Mouse (Mus musculus) kidney, postnatal 10 days (tissue): ENCODE measurements around the gene Lpp.

ENCODE experiments used
- DNase-seq: peaks from one replicate; pipeline ENCODE4 v3.0.0; 2021; ENCODE audit warnings: mixed read lengths

Lpp gene

GRCm38 (mm10) chr16:24504838-24505605, 111.7 kb downstream of the Lpp start:
- no peak for DNase-seq

DNA sequence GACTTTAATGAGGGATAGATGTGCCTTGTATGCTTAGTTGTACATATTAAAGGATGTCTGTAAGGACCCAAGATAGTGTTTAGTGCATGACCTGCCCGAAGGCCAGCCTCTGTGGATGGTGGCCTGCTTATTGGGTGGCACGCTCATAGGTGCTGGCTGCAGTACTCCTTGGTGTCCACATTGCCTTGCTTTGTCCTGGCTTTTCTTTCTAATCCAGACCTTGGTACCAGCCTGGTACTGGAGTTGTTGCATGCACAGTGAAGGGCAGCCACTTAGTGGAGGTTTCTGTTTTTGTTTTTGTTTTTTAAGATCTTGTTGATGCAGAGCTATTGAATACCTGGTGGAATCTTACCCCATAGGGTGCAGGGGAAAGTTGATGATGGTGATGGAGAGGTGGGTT, 112.9 kb downstream of the Lpp start:
- DNase-seq: no peak

GRCm38 (mm10) chr16:24506740-24507139, 113.4 kb downstream of the Lpp start:
- no peak for DNase-seq

- DNase-seq: no peak
These were observed 114.7 kb downstream of the Lpp start for GRCm38 (mm10) chr16:24507927-24508540.

GRCm38 (mm10) chr16:24509100-24509812, 115.9 kb downstream of the Lpp start:
- no peak for DNase-seq

- no peak for DNase-seq
These were observed 116.5 kb downstream of the Lpp start for GRCm38 (mm10) chr16:24509813-24510166.

DNA sequence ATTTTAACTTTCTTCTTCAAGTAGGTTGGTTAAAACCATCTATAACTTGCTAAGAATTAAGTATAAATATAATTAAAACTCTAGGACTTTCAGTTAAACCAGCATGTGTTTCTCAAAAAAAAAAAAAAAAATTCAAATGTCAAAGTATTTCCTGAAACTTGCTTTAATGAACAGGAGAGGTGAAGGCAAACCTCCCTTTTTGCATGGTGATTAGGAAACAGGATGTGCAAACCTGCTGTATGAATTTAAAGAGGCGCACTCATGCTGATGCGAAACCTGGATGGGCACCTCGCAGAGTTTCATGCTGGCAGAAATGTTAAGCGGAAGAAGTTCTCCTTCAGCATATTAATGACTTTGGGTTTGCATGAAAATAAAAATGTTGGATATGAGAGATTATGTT, 119.9 kb downstream of the Lpp start:
- DNase-seq: no peak

DNA sequence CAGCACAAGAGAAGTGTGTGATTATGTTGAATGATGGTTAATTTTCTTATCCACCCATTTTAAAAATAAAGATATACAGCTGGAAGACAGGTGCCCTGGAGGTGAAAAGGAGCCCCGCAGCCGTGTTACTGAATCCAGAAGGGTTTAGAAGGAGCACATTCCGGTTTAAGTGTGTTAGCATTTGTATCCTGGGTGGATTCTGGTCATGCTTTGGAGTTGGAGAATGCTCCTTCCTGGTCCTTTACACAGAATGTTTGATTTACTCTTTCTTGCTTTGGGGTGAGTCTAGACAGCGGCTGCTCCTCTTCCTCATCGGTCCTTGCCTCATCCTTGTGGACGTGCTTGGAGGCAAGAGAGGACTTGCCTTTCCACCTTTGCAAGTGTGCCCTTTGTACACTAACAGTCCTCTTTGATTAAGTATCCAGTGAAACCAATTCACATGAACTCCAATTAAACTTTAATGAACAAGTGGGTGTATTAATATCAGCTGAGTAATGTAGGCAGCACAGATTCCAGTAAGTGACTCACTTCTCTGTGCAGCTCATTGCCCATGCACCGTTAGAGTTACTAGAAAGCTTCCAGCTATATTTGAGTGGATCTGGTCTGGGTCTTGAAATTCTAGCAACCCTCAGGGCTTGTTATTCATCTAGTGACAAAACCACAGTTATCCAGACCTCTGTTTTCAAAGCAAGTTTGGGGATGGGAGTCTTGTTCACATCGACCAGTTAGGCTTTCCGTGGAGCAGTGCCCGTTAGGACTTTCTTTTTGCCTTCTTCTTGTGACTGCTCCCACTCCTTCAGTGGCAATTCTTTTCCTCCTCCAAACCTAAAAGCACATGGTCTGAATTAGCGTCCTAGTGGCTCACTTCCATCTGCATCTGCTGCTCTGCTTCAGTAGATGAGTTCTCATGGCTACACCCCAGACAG, 121.8 kb downstream of the Lpp start:
- DNase-seq: no peak

- DNase-seq: no peak
These were observed 123.7 kb downstream of the Lpp start for GRCm38 (mm10) chr16:24516993-24517392.

GRCm38 (mm10) chr16:24517501-24518042, 124.3 kb downstream of the Lpp start:
- peak; percentile 25 for DNase-seq

DNA sequence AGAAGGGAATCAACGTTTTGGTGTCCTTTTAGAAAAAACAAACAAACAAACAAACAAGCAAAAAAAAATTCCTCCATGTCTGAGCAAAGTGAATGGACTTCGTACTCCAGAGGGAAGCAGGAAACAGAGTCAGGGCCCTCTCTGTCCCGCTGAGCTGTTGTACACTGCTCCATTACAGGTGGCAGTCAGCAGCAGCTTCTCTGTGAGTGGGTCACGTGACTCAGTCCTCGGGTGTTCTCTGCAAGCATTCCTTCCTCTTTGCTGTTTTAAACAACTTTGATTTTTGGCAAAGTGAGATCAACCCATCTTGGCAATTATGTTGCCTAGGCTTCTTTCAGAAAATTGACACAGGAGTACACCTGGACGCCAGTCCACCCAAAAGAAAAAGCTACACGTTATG, 125.5 kb downstream of the Lpp start:
- DNase-seq: no peak

GRCm38 (mm10) chr16:24527219-24527618, 133.9 kb downstream of the Lpp start:
- no peak for DNase-seq

GRCm38 (mm10) chr16:24531681-24532080, 138.4 kb downstream of the Lpp start:
- DNase-seq: no peak

DNA sequence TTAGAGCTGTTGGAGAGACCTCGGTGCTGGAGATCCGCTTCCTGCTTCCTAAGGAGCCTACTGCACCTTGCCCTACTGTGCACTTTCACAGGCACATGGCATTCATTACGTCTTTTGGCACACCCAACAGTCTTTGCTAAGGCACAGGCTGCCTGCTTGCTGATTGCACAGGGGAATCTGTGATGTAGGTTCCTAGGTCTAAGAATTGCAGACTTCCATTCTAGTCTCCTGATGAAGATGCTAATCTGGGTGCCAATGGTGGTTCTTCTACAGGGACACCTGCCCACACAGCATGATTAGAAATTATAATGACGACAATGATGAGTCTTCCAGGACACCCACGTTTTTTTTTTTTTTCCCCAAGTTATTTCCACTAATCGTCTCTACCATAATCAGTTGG, 141.9 kb downstream of the Lpp start:
- no peak for DNase-seq

DNA sequence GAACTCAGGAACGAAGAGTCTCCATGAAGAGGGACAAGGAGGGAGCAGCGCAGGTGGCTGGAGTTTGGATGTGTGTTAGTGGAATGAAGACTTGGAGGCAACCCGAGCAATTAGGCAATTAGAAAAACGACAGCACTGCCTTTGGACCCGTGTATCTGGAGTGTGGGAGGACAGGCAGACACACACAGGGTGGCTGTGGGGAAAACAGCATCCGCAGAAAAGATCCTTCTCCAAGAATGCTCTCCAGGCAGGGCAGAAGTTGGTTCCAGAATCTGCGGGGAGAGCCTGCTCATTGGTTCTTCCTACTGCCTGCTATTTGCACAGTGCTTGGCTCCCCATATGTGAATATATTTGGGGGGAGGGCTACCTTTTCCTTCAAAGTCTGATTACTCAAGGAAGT, 143.0 kb downstream of the Lpp start:
- DNase-seq: no peak

DNA sequence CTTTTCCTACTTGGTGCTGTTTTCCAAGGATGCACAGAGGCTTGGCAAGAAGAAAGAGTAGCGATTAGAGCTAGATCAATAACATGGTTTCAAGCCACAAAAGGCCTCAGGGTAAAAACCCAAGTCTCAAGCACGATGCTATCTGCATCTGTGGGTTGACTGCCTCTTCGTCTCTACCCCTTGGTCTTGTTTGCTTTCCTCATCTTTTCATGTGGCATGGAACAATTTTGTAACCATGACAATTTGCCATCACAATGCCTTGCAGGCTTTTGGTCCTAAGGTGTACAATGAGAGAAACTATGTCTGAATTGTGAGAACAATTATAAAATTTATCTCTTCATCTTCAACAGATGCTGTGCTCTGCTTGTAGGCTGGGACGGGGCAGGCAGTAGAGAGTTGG, 145.7 kb downstream of the Lpp start:
- DNase-seq: no peak

GRCm38 (mm10) chr16:24542864-24543263, 149.6 kb downstream of the Lpp start:
- DNase-seq: no peak

DNA sequence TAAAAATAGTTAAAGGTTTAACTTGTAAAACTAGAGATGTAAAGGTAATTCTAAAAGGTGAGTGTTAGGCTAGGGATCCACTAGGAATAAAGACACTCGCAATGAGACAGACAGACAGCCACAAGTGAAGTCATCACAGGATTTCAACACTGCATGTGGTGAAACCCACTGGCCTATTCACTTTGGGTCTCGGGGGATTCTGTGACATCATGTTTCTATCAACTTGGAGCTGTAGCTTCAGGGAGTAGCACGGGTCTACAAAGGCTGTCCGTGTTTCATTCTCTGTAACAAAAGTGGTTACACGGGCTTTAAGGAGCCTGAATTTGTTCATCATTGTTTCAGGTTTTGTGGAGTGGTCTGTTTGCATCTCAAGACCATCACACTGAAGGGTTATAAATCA, 152.1 kb downstream of the Lpp start:
- no peak for DNase-seq

- no peak for DNase-seq
These were observed 165.2 kb downstream of the Lpp start for GRCm38 (mm10) chr16:24558458-24558857.

DNA sequence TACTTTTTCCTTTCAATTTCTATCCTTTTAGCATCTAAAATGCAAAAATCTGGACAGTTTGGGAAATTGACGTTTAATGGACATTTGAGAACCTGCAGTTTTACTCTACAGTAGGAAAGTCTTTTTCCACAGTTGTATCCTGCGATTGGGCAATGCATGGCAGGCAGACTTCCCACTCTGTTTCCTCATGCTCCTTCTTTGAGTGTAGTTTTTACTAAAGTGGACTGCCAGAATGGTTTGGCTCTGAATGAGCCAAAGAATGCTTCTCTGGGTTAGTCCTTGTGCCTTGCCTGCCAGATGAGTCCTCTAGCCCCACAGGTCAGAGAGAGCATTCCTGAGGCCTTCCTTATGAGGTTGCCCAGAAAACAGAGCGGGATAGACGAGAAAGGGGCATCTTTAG, 166.5 kb downstream of the Lpp start:
- DNase-seq: no peak

GRCm38 (mm10) chr16:24560998-24561397, 167.7 kb downstream of the Lpp start:
- DNase-seq: no peak

GRCm38 (mm10) chr16:24561602-24562001, 168.3 kb downstream of the Lpp start:
- DNase-seq: no peak

GRCm38 (mm10) chr16:24565311-24565710, 172.0 kb downstream of the Lpp start:
- no peak for DNase-seq
